Mouse (Mus musculus): ENCODE measurements around the gene Mlf2. TPM values are rescaled to one million over a fixed set of nuclear protein-coding genes. Genes with fewer than 3 reads are reported as not detected.
A peak's percentile ranks its signal among the peaks of the same experiment; 100 is the strongest.

Gene Mlf2
- polyA plus RNA-seq, 1 experiment, result 403 TPM

DNA sequence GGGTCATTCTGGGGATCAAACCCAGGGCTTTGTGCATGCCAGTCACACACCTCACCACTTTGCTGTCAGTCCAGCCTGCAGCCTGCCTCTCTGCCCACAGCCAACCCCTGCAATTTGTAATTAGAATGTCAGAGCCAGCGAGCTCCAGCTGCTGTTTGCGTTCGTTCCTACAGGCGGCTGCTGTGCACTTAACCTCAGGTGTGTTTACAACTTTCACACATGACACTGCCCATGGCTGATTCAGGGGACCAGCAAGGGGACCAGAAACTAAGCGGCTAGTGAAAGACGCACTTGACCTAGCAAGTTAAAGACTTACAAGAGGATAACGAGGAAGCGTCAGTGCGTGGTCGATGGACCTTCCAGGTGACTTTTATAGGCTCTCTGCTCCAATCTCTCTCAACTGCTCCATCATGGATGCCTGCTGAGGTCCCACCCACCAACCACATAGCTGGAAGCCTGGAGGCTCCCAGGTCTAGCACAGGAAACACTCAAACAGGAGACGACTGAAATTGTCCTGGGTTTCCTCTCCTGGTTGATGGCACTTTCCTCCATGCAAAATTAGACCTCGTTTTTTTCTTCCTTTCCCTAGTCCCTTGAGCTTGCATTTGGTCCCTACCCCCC lies 5.9 kb upstream of the Mlf2 start:
- Histone ChIP-seq H3K36me3 (ENCODE audit: control insufficient read depth, insufficient read depth, low read length) (no peaks in the 10 kb centered on the region), H3K27me3 (replicated peaks; ENCODE audit: control insufficient read depth, insufficient read depth, low read length) (no peaks in the 10 kb centered on the region), H3K27ac (ENCODE audit: insufficient read depth, low read depth, low read length) (no peak overlapping the region), H3K4me3 (ENCODE audit: insufficient read depth, low read depth, low read length) (no peak overlapping the region), H3K4me1 (ENCODE audit: control insufficient read depth, insufficient read depth, low read length) (peaks cover 19% of the 10 kb centered on the region)
- whole genome bisulfite sequencing, result 27% methylated on average over 12 of the region's 12 CpGs
- DNase-seq, result peak; percentile 57
- TF ChIP-seq CTCF (conservative IDR thresholded peaks at IDR 0.05; ENCODE audit: insufficient read depth, insufficient read length, low read depth, low read length), result peak; percentile 32
- TF ChIP-seq POLR2A (IDR thresholded peaks at IDR 0.05; ENCODE audit: low read depth, low read length), result no peak

DNA sequence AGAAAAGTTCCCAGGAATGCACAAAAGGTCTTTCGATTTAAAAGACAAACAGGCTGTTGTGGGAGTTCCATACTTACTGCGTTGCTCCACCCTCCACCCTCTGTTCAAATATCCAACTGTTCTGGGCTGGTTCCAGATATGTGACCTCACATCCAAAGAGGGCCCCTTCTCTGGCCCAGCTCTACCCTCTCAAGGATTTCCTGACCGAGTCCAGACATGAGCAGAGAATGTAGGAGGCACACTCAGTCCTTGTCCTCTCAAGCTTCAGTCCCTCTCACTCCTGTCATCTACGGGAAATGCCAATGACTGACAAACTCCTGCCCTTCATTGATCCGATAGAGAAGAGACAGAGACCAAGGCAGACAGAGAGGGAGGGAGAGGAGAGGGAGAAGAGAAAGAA lies 5.2 kb upstream of the Mlf2 start:
- H3K4me1 ChIP-seq (ENCODE audit: control insufficient read depth, insufficient read depth, low read length), result peaks cover 16% of the 10 kb centered on the region
- DNase-seq, result peak; percentile 60
- TF ChIP-seq CTCF (conservative IDR thresholded peaks at IDR 0.05; ENCODE audit: insufficient read depth, insufficient read length, low read depth, low read length) (no peak), POLR2A (IDR thresholded peaks at IDR 0.05; ENCODE audit: low read depth, low read length) (no peak)
- H3K27me3 ChIP-seq (replicated peaks; ENCODE audit: control insufficient read depth, insufficient read depth, low read length), result no peaks in the 10 kb centered on the region
- no peaks in the 10 kb centered on the region for H3K36me3 ChIP-seq (ENCODE audit: control insufficient read depth, insufficient read depth, low read length)
- 0 out of 2 replicates have a peak overlapping the region, but pooled peaks have one; percentile 6 for H3K27ac ChIP-seq (ENCODE audit: insufficient read depth, low read depth, low read length)
- 34% methylated on average over 5 of the region's 5 CpGs for WGBS
- no peak overlapping the region for H3K4me3 ChIP-seq (ENCODE audit: insufficient read depth, low read depth, low read length)

DNA sequence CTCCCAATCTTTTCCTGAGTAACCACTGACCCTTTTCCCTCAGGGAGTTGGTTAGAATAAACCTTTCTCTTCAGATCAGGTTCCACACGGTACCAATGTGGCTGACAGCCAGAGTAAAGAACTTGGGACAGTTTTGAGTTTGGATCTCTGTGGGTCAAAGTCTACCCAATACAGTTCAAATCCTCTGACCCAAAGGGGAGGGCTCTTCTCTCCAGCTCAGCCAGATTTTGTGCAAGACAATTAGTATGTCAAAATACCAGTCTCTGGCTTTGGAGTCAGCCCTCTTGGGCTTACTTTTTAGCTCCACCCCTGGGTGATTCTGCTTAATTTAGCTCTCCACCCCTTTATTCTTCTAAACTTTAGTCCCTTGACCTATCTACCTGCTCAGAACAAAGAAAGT lies 955 bp upstream of the Mlf2 start:
- Histone ChIP-seq H3K4me3 (ENCODE audit: insufficient read depth, low read depth, low read length) (0 out of 2 replicates have a peak overlapping the region, but pooled peaks have one; percentile 11), H3K4me1 (ENCODE audit: control insufficient read depth, insufficient read depth, low read length) (peaks cover 19% of the 10 kb centered on the region; the same call in 1 of the 2 replicates), H3K27me3 (replicated peaks; ENCODE audit: control insufficient read depth, insufficient read depth, low read length) (no peaks in the 10 kb centered on the region), H3K27ac (ENCODE audit: insufficient read depth, low read depth, low read length) (peak overlapping the region; percentile 99), H3K36me3 (ENCODE audit: control insufficient read depth, insufficient read depth, low read length) (peaks cover 3% of the 10 kb centered on the region; the same call in 1 of the 2 replicates)
- 14% methylated on average over 1 of the region's 1 CpGs for WGBS
- no peak for TF ChIP-seq CTCF (conservative IDR thresholded peaks at IDR 0.05; ENCODE audit: insufficient read depth, insufficient read length, low read depth, low read length)
- TF ChIP-seq POLR2A (IDR thresholded peaks at IDR 0.05; ENCODE audit: low read depth, low read length), result no peak
- peak; percentile 92 for DNase-seq

DNA sequence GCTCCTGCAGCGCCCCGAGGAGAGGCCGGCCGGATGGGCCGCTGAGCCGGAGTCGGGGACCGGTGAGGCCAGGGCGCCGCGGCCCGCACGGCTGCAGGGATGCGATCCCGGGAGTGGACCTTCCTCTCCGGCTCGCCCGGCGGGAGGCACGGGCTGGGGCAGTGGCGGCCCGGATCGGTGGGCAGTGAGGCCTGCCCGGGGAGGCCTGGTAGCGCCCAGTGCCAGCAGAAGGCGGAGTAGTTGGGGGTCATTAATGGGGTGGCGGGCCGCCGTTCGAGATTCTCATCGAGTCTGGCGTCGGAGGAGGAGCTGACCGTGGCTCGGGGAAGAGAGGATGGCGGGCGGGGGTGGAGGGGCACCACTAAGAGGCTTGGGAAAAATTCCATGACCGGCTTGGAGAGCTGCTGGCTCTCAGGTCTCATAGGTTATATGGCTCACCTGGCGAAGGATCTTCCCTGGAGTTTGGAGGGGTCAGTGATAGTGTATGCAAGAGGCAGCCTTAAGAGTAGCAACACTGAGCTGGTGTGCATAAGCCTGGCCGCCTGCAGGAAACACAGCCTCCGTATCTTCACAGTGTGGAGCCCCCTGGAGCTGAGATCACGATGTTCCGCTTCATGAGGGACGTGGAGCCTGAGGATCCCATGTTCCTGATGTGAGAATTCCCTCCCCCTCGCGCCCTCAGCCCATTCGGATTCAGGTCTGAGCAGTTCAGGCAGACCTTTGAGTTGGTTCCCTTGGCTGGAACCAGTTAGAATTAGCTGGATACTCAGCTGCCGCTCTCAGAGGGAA lies 533 bp downstream of the Mlf2 start:
- H3K4me1 ChIP-seq (ENCODE audit: control insufficient read depth, insufficient read depth, low read length), result peaks cover 15% of the 10 kb centered on the region; the same call in 1 of the 2 replicates
- peak; percentile 42 for DNase-seq
- WGBS, result under 1% methylated on average over 48 of the region's 48 CpGs
- H3K27me3 ChIP-seq (replicated peaks; ENCODE audit: control insufficient read depth, insufficient read depth, low read length), result no peaks in the 10 kb centered on the region
- TF ChIP-seq CTCF (conservative IDR thresholded peaks at IDR 0.05; ENCODE audit: insufficient read depth, insufficient read length, low read depth, low read length) (0 out of 2 replicates have a peak, but pooled peaks have one; percentile 12), POLR2A (IDR thresholded peaks at IDR 0.05; ENCODE audit: low read depth, low read length) (no peak)
- peaks cover 3% of the 10 kb centered on the region; the same call in 1 of the 2 replicates for H3K36me3 ChIP-seq (ENCODE audit: control insufficient read depth, insufficient read depth, low read length)
- peak overlapping the region; percentile 86 for H3K4me3 ChIP-seq (ENCODE audit: insufficient read depth, low read depth, low read length)
- H3K27ac ChIP-seq (ENCODE audit: insufficient read depth, low read depth, low read length), result peak overlapping the region; percentile 89

DNA sequence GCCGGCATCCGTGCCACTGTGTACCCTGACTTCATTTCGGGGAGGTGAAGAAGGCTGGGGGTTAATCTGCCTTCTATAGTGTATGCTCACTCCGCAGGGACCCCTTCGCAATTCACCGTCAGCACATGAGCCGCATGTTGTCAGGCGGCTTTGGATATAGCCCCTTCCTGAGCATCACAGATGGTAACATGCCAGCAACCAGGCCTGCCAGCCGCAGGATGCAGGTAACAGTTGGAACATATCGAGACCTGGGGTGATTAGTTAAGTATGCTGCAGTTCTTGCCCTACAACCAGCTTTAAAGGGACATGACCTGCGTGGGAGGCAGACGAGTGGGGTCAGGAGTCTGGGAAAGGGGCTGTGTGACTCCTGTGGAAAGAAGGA lies 1.1 kb downstream of the Mlf2 start:
- no peak for DNase-seq
- TF ChIP-seq CTCF (conservative IDR thresholded peaks at IDR 0.05; ENCODE audit: insufficient read depth, insufficient read length, low read depth, low read length) (no peak), POLR2A (IDR thresholded peaks at IDR 0.05; ENCODE audit: low read depth, low read length) (no peak)
- peaks cover 3% of the 10 kb centered on the region; the same call in 1 of the 2 replicates for H3K36me3 ChIP-seq (ENCODE audit: control insufficient read depth, insufficient read depth, low read length)
- 25% methylated on average over 12 of the region's 12 CpGs for WGBS
- H3K4me3 ChIP-seq (ENCODE audit: insufficient read depth, low read depth, low read length), result peak overlapping the region; percentile 86
- H3K4me1 ChIP-seq (ENCODE audit: control insufficient read depth, insufficient read depth, low read length), result peaks cover 15% of the 10 kb centered on the region; the same call in 1 of the 2 replicates
- H3K27me3 ChIP-seq (replicated peaks; ENCODE audit: control insufficient read depth, insufficient read depth, low read length), result no peaks in the 10 kb centered on the region
- H3K27ac ChIP-seq (ENCODE audit: insufficient read depth, low read depth, low read length), result peak overlapping the region; percentile 30

DNA sequence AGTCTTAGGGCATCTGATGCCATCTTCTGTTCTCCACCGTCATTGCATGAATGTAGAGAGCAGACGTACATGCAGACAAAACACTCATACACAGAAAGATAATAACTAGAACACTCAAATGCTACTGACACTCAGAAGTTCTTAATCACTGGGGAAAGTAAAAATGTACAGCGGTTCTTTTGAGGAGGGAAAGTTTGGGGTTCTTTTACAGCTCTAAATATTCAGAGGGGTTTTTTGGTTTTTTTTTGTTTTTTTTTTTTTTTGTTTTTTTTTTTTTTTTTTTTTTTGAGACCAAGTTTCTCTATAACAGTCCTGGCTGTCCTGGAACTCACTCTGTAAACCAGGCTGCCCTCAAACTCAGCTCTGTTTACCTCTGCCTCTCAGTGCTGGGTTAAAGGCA lies 1.9 kb downstream of the Mlf2 start:
- H3K27me3 ChIP-seq (replicated peaks; ENCODE audit: control insufficient read depth, insufficient read depth, low read length), result no peaks in the 10 kb centered on the region
- TF ChIP-seq POLR2A (IDR thresholded peaks at IDR 0.05; ENCODE audit: low read depth, low read length), result no peak
- no peak for TF ChIP-seq CTCF (conservative IDR thresholded peaks at IDR 0.05; ENCODE audit: insufficient read depth, insufficient read length, low read depth, low read length)
- H3K4me1 ChIP-seq (ENCODE audit: control insufficient read depth, insufficient read depth, low read length), result peaks cover 15% of the 10 kb centered on the region; the same call in 1 of the 2 replicates
- 92% methylated on average over 3 of the region's 3 CpGs for WGBS
- H3K36me3 ChIP-seq (ENCODE audit: control insufficient read depth, insufficient read depth, low read length), result peaks cover 3% of the 10 kb centered on the region; the same call in 1 of the 2 replicates
- no peak overlapping the region for H3K27ac ChIP-seq (ENCODE audit: insufficient read depth, low read depth, low read length)
- DNase-seq, result no peak
- no peak overlapping the region for H3K4me3 ChIP-seq (ENCODE audit: insufficient read depth, low read depth, low read length)

DNA sequence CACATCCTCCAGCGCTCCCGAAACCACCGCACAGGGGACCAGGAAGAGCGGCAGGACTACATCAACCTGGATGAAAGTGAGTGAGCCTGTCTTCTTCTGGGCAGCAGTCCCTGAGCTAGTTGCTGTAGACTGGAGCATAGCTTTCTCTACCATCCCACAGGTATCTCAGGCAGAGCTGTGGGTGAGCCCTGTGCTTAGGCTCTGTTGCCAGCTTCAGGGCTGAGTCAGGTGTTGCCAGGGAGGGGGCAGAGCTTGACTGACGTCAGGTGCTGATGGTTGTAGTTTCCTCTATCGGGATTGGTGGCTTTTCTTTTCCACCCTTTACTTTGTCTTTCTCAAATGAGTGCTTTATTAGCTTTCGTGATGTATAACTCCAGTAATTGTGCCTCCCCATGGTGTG lies 3.5 kb downstream of the Mlf2 start:
- TF ChIP-seq CTCF (conservative IDR thresholded peaks at IDR 0.05; ENCODE audit: insufficient read depth, insufficient read length, low read depth, low read length) (no peak), POLR2A (IDR thresholded peaks at IDR 0.05; ENCODE audit: low read depth, low read length) (no peak)
- Histone ChIP-seq H3K36me3 (ENCODE audit: control insufficient read depth, insufficient read depth, low read length) (peaks cover 3% of the 10 kb centered on the region; the same call in 1 of the 2 replicates), H3K4me3 (ENCODE audit: insufficient read depth, low read depth, low read length) (no peak overlapping the region), H3K27me3 (replicated peaks; ENCODE audit: control insufficient read depth, insufficient read depth, low read length) (no peaks in the 10 kb centered on the region), H3K27ac (ENCODE audit: insufficient read depth, low read depth, low read length) (no peak overlapping the region), H3K4me1 (ENCODE audit: control insufficient read depth, insufficient read depth, low read length) (peaks cover 15% of the 10 kb centered on the region; the same call in 1 of the 2 replicates)
- no peak for DNase-seq
- WGBS, result 81% methylated on average over 7 of the region's 7 CpGs
